Mouse (Mus musculus): Measurements from ENCODE around the gene Ift52. TPM values are rescaled to one million over a fixed set of nuclear protein-coding genes. Genes with fewer than 3 reads are reported as not detected.

The Ift52 gene
- total RNA-seq, 2 experiments from 2014 or later: 28.6 to 30.8 TPM

GRCm38 (mm10) chr2:163073023-163073757 is 56.0 kb downstream of the Ift52 start:
- no peak for DNase-seq (ENCODE audit: extremely low spot score in 1 of 2, low spot score in 1 of 2)

- no peak for DNase-seq (ENCODE audit: extremely low spot score in 1 of 2, low spot score in 1 of 2)
Observed at GRCm38 (mm10) chr2:163074006-163074405, 56.9 kb downstream of the Ift52 start.

- no peak for DNase-seq (ENCODE audit: extremely low spot score in 1 of 2, low spot score in 1 of 2)
Observed at GRCm38 (mm10) chr2:163074808-163075207, 57.7 kb downstream of the Ift52 start.

- no peak for DNase-seq (ENCODE audit: extremely low spot score in 1 of 2, low spot score in 1 of 2)
Observed at GRCm38 (mm10) chr2:163075234-163075633, 58.1 kb downstream of the Ift52 start.

GRCm38 (mm10) chr2:163079041-163079440 is 61.9 kb downstream of the Ift52 start:
- DNase-seq (ENCODE audit: extremely low spot score in 1 of 2, low spot score in 1 of 2): no peak

GRCm38 (mm10) chr2:163082591-163082990 is 65.4 kb downstream of the Ift52 start:
- DNase-seq (ENCODE audit: extremely low spot score in 1 of 2, low spot score in 1 of 2): no peak

GRCm38 (mm10) chr2:163084519-163084918 is 67.4 kb downstream of the Ift52 start:
- no peak for DNase-seq (ENCODE audit: extremely low spot score in 1 of 2, low spot score in 1 of 2)

- DNase-seq (ENCODE audit: extremely low spot score in 1 of 2, low spot score in 1 of 2): no peak
Observed at GRCm38 (mm10) chr2:163085047-163085446, 67.9 kb downstream of the Ift52 start.

GRCm38 (mm10) chr2:163086561-163086960 is 69.4 kb downstream of the Ift52 start:
- no peak for DNase-seq (ENCODE audit: extremely low spot score in 1 of 2, low spot score in 1 of 2)

GRCm38 (mm10) chr2:163087728-163088127 is 70.6 kb downstream of the Ift52 start, which contains the start of gene Gtsf1l:
Gtsf1l (minus strand) TSS chr2:163087855.
- no peak for DNase-seq (ENCODE audit: extremely low spot score in 1 of 2, low spot score in 1 of 2)

GRCm38 (mm10) chr2:163089475-163090123 is 72.4 kb downstream of the Ift52 start:
- no peak for DNase-seq (ENCODE audit: extremely low spot score in 1 of 2, low spot score in 1 of 2)

GRCm38 (mm10) chr2:163094909-163095308 is 77.8 kb downstream of the Ift52 start:
- no peak for DNase-seq (ENCODE audit: extremely low spot score in 1 of 2, low spot score in 1 of 2)

Small RNA genes lying within 50 kb of the gene (microRNA-seq; reads per million reads assigned to microRNA genes)
- gene Gm22174 (0 reads per million in 2 experiments), gene Mir7003 (0 reads per million in 2 experiments)

Other genes with a start within 250 kb of the Ift52 start
- gene Srsf6, start 85.8 kb upstream of the Ift52 start, total RNA-seq (2021): 100 to 1,000 TPM in 1 of 2 experiments, 10 to 100 TPM in 1; 95.3 to 111 TPM
- 10 to 100 TPM; 10.3 to 15.7 TPM for gene L3mbtl1, start 73.9 kb upstream of the Ift52 start, total RNA-seq (2021)
- 1 to 10 TPM; 1.8 to 3.0 TPM for gene Sgk2, start 30.0 kb upstream of the Ift52 start, total RNA-seq (2021)
- gene Mybl2, start 37.3 kb downstream of the Ift52 start, total RNA-seq (2021): 1 to 10 TPM; 1.3 to 2.1 TPM
- gene Gtsf1l, start 70.5 kb downstream of the Ift52 start, total RNA-seq (2021): not detected
- gene Tox2, start 185.8 kb downstream of the Ift52 start, total RNA-seq (2021): 10 to 100 TPM; 23.5 to 24.3 TPM